Mouse (Mus musculus) frontal cortex, postnatal 14 days (tissue): ENCODE results near the gene Gm21891.
"Not testable (repeated sequence)": the region's sequence is repeated elsewhere in the genome, so short reads cannot be mapped to it uniquely, and the experiment has no call there.

Source experiments
- DNase-seq, 2 experiments: peaks; one replicate each; pipeline ENCODE4 v3.0.0; 2022; ENCODE audit warnings: low spot score in 2 of 2

Gene Gm21891

GRCm38 (mm10) chrY:13133392-13133791, at the start of gene Gm21891:
Gene Gm21891 (minus strand): TSS chrY:13133492.
- not testable (repeated sequence) for DNase-seq

DNA sequence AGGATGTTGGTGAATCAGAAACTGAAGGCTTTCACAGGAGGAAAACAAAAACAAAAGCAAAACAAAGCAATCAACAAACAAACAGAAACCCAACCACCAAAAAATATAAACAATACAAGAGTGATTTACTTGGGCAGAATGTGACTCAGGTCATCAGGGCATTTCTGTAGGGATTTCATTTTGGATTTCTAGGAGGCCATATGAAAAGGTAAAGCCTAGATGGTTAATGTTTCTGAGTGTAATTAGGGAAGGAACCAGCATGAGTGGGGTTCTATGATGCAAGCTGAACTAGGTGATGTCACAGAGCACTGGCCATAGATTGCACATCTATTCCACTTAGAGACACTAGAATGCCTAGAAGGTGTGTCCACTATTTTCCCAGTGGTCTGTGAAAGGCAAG, 28.4 kb upstream of the Gm21891 start, which contains the start of gene Gm21425:
Gm21425 (plus strand) TSS at position 301 of the 400 bp plus-strand sequence.
- not testable (repeated sequence) for DNase-seq
